Mouse (Mus musculus): ENCODE results near the gene Nufip2. TPM values are rescaled to one million over a fixed set of nuclear protein-coding genes. Genes with fewer than 3 reads are reported as not detected.
"Not testable (repeated sequence)": the region's sequence is repeated elsewhere in the genome, so short reads cannot be mapped to it uniquely, and the experiment has no call there.

Gene Nufip2
- 5.4 and 11.8 TPM in 2 replicates for polyA plus RNA-seq (2012; rRNA removed)

DNA sequence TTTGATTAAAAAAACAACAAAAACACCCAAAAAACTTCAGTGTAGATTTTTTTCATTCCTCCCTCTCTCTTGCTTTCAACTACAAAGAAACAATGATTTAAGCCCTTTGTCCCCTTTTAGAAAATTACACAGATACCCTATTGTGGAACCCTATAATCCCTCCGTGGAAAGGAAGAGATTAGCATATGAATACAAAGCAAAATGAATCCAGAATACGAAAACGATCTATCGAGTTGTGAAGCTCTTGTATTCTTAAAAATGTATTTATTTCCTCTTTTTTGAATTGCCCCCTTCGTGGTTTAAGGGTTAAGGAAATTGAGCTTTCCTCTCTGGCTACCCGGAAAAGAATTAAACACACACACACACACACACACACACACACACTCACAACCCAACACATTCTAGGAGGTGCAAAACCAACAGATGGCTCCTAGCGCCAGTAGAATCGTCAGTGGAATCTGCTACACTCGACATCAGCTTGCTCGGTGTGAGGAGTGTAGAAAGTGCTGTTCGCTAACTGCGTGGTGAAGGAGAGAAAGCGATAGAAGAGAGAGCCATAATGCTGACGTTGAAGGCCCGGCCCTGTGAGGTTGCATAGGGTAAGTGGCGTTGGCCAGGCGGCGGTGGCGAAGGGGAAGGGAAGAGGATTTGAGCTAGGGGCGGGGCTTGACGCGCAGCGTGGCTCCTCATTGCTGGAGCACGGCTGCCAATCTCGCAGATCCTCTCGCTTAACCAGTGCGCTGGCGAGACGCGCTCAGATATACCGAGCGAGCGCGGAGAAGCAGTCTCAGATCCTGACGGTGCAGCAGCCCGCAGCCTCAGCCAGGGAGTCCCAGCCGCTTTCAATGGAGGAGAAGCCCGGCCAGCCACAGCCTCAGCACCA lies at the start of gene Nufip2:
Gene Nufip2 (plus strand): TSS at position 773 of the 883 bp plus-strand sequence.
- Histone ChIP-seq H3K27me3 (ENCODE audit: control insufficient read depth, insufficient read depth, low read length) (no peaks in the 10 kb centered on the region), H3K27ac (ENCODE audit: insufficient read depth, low read depth, low read length) (peak within 1 kb of the TSS; percentile 98), H3K4me1 (ENCODE audit: control insufficient read depth, insufficient read depth, insufficient read length, low read length) (peaks cover 2% of the 10 kb centered on the region), H3K36me3 (ENCODE audit: control insufficient read depth, insufficient read depth, low read length) (no peaks in the 10 kb centered on the region), H3K4me3 (ENCODE audit: low read depth, low read length) (peak within 1 kb of the TSS; percentile 100)
- WGBS, result 1% methylated on average over 38 of the region's 38 CpGs
- TF ChIP-seq POLR2A (IDR thresholded peaks at IDR 0.05; ENCODE audit: low read depth, low read length), result peak; percentile 100
- no peak for TF ChIP-seq CTCF (IDR thresholded peaks at IDR 0.05; ENCODE audit: extremely low read depth, insufficient read length, insufficient replicate concordance, low read depth, low read length)

DNA sequence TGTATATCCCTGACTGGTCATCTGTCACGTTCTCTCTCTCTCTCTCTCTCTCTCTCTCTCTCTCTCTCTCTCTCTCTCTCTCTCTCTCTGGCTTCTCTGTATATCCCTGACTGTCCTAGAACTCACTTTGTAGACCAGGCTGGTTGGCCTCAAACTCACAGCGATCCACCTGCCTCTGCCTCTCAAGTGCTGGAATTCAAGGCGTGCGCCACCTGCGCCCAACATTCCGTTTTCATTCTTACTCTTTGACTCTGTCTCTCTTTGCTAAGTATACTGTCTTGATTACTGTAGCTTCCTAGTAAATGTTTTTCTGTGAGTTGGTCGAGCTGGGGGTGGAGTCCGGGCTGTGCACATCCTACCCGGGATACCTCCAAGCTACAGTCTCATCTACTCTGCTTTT lies 44.6 kb upstream of the Nufip2 start:
- 82% methylated on average over 8 of the region's 9 CpGs for WGBS
- no peaks in the 10 kb centered on the region for H3K27me3 ChIP-seq (ENCODE audit: control insufficient read depth, insufficient read depth, low read length)
- TF ChIP-seq POLR2A (IDR thresholded peaks at IDR 0.05; ENCODE audit: low read depth, low read length), result no peak
- TF ChIP-seq CTCF (IDR thresholded peaks at IDR 0.05; ENCODE audit: extremely low read depth, insufficient read length, insufficient replicate concordance, low read depth, low read length), result no peak
- H3K4me3 ChIP-seq (ENCODE audit: low read depth, low read length), result no peak overlapping the region
- no peaks in the 10 kb centered on the region for H3K4me1 ChIP-seq (ENCODE audit: control insufficient read depth, insufficient read depth, insufficient read length, low read length)
- no peak overlapping the region for H3K27ac ChIP-seq (ENCODE audit: insufficient read depth, low read depth, low read length)
- no peaks in the 10 kb centered on the region for H3K36me3 ChIP-seq (ENCODE audit: control insufficient read depth, insufficient read depth, low read length)

DNA sequence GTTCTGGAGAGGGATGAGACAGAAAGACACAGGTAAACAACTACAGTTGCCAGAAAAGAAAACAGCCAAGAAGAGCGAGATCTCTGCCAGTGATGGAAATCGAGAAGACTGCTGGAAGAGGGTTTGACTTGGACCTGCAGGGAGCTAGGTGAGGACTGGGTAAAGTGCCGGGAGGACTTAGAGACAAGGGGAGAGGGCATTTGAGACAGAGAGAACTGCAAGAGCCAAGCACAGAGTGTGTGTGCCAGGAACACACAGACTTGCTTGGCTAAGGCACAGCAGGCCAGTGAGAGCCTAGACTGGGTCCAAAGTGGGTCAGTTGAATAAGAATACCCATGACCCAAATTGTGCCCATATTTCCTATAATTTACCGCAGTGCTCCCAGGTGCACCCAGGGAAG lies 40.5 kb upstream of the Nufip2 start:
- no peak overlapping the region for H3K4me3 ChIP-seq (ENCODE audit: low read depth, low read length)
- WGBS, result 80% methylated on average over 4 of the region's 4 CpGs
- TF ChIP-seq POLR2A (IDR thresholded peaks at IDR 0.05; ENCODE audit: low read depth, low read length), result no peak
- TF ChIP-seq CTCF (IDR thresholded peaks at IDR 0.05; ENCODE audit: extremely low read depth, insufficient read length, insufficient replicate concordance, low read depth, low read length), result no peak
- H3K27me3 ChIP-seq (ENCODE audit: control insufficient read depth, insufficient read depth, low read length), result no peaks in the 10 kb centered on the region
- H3K4me1 ChIP-seq (ENCODE audit: control insufficient read depth, insufficient read depth, insufficient read length, low read length), result no peaks in the 10 kb centered on the region
- H3K27ac ChIP-seq (ENCODE audit: insufficient read depth, low read depth, low read length), result no peak overlapping the region
- H3K36me3 ChIP-seq (ENCODE audit: control insufficient read depth, insufficient read depth, low read length), result no peaks in the 10 kb centered on the region

DNA sequence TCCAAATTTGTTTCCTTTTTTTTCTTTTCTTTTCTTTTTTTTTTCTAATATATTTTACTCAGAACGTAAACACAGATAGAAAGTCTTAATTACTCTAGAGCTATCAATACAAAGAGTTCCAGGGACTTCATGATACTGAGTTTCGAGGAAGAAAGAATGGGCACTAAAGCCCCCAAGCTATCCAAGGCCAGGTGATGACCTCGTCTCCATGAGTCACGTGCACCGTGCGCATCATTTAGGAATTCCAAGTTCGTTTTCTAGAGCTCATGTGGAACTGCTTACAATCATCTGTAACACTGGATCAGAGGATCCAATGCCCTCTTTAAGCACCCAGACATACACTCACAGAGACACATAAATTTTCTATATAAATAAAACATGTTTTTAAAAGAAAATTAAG lies 37.1 kb upstream of the Nufip2 start:
- no peak for TF ChIP-seq CTCF (IDR thresholded peaks at IDR 0.05; ENCODE audit: extremely low read depth, insufficient read length, insufficient replicate concordance, low read depth, low read length)
- no peak for TF ChIP-seq POLR2A (IDR thresholded peaks at IDR 0.05; ENCODE audit: low read depth, low read length)
- WGBS, result 63% methylated on average over 7 of the region's 7 CpGs
- H3K27me3 ChIP-seq (ENCODE audit: control insufficient read depth, insufficient read depth, low read length), result no peaks in the 10 kb centered on the region
- H3K4me1 ChIP-seq (ENCODE audit: control insufficient read depth, insufficient read depth, insufficient read length, low read length), result no peaks in the 10 kb centered on the region
- H3K4me3 ChIP-seq (ENCODE audit: low read depth, low read length), result no peak overlapping the region
- no peak overlapping the region for H3K27ac ChIP-seq (ENCODE audit: insufficient read depth, low read depth, low read length)
- no peaks in the 10 kb centered on the region for H3K36me3 ChIP-seq (ENCODE audit: control insufficient read depth, insufficient read depth, low read length)

DNA sequence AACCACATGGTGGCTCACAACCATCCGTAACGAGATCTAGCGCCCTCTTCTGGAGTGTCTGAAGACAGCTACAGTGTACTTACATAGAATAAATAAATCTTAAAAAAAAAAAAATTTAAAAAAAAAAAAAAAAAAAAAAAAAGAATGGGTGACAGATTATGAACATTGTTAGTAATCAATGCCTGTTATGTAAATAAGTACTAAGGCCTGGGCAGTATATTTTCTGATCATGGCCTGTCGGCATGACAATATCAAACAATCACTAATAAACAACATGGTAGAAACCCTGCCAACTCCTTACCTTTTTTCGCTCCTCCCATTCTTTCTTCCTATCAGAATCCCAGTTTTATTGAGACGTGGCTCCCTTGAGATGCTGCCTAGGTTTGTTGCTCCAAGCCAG lies 33.5 kb upstream of the Nufip2 start:
- Histone ChIP-seq H3K27ac (ENCODE audit: insufficient read depth, low read depth, low read length) (no peak overlapping the region), H3K4me3 (ENCODE audit: low read depth, low read length) (no peak overlapping the region), H3K27me3 (ENCODE audit: control insufficient read depth, insufficient read depth, low read length) (no peaks in the 10 kb centered on the region), H3K4me1 (ENCODE audit: control insufficient read depth, insufficient read depth, insufficient read length, low read length) (no peaks in the 10 kb centered on the region), H3K36me3 (ENCODE audit: control insufficient read depth, insufficient read depth, low read length) (no peaks in the 10 kb centered on the region)
- TF ChIP-seq CTCF (IDR thresholded peaks at IDR 0.05; ENCODE audit: extremely low read depth, insufficient read length, insufficient replicate concordance, low read depth, low read length) (no peak), POLR2A (IDR thresholded peaks at IDR 0.05; ENCODE audit: low read depth, low read length) (no peak)
- WGBS, result 55% methylated on average over 6 of the region's 6 CpGs

DNA sequence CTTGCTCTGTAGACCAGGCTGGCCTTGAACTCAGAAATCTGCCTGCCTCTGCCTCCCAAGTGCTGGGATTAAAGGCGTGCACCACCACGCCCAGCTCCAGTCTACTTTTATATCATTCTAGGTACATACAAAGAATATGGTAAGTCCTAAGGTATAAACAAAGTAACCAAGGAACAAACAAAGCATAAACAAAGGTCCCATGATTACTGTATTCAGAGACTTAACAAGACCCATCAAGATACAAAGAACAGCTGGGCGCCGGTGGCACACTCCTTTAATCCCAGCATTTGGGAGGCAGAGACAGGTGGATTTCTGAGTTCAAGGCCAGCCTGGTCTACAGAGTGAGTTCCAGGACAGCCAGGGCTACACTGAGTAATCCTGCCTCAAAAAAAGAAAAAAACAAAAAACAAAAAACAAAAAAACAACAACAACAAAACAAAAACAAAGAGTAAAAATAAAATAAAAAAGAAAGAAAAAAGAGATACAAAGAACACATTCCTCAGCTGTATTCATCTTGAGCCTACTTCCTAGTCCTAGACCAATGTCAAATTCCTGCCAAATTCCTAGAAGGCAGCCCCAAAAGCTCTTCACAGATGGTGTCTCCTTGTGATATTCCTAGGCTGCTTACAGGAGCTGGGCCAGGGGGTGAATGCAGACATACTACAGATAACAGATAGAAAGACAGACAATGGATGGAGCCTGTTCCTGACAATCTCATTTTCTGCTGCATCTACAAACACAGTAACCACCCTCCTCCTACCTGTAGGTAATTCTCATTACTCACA lies 32.4 kb upstream of the Nufip2 start:
- not testable (repeated sequence) for H3K27ac ChIP-seq (ENCODE audit: insufficient read depth, low read depth, low read length); H3K27me3 ChIP-seq (ENCODE audit: control insufficient read depth, insufficient read depth, low read length); H3K4me3 ChIP-seq (ENCODE audit: low read depth, low read length); H3K36me3 ChIP-seq (ENCODE audit: control insufficient read depth, insufficient read depth, low read length); H3K4me1 ChIP-seq (ENCODE audit: control insufficient read depth, insufficient read depth, insufficient read length, low read length)
- 95% methylated on average over 4 of the region's 4 CpGs for WGBS

DNA sequence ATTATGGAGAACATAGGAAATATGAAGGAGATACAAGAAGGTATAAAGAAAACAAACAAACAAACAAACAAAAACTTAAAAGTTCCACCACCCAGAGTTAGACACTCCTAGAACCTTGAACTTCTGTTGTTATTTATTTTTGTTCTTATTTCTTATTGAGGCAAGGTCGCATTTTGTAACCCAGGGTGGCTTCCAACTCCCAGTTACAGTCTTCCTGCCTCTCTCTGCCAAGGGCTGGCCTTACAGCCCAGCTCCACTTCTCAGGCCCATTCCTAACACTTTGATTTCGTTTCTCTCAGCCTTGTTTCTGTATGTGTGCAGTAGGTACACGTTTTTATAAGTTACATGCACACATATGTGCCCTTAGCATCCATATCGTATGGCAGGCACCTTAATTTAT lies 26.0 kb upstream of the Nufip2 start:
- no peaks in the 10 kb centered on the region for H3K4me1 ChIP-seq (ENCODE audit: control insufficient read depth, insufficient read depth, insufficient read length, low read length)
- WGBS, result 67% methylated on average over 4 of the region's 4 CpGs
- no peak overlapping the region for H3K27ac ChIP-seq (ENCODE audit: insufficient read depth, low read depth, low read length)
- no peaks in the 10 kb centered on the region for H3K36me3 ChIP-seq (ENCODE audit: control insufficient read depth, insufficient read depth, low read length)
- TF ChIP-seq POLR2A (IDR thresholded peaks at IDR 0.05; ENCODE audit: low read depth, low read length) (no peak), CTCF (IDR thresholded peaks at IDR 0.05; ENCODE audit: extremely low read depth, insufficient read length, insufficient replicate concordance, low read depth, low read length) (no peak)
- H3K4me3 ChIP-seq (ENCODE audit: low read depth, low read length), result no peak overlapping the region
- no peaks in the 10 kb centered on the region for H3K27me3 ChIP-seq (ENCODE audit: control insufficient read depth, insufficient read depth, low read length)

Measured in small intestine, adult 2 months (tissue).